Mouse (Mus musculus): ENCODE data around the gene Chil4. TPM values are rescaled to one million over a fixed set of nuclear protein-coding genes. Genes with fewer than 3 reads are reported as not detected.
"Not testable (repeated sequence)": the region's sequence is repeated elsewhere in the genome, so short reads cannot be mapped to it uniquely, and the experiment has no call there.

Gene Chil4
- not detected in 2 replicates for polyA plus RNA-seq (2016; fragmentation: Nextera tagmentation; extraction: Ambion mirVana)

GRCm38 (mm10) chr3:106219407-106219806, at the start of gene Chil4:
TSS of gene Chil4 (minus strand) at chr3:106219507.
- no peaks in the 10 kb centered on the region for H3K27me3 ChIP-seq

DNA sequence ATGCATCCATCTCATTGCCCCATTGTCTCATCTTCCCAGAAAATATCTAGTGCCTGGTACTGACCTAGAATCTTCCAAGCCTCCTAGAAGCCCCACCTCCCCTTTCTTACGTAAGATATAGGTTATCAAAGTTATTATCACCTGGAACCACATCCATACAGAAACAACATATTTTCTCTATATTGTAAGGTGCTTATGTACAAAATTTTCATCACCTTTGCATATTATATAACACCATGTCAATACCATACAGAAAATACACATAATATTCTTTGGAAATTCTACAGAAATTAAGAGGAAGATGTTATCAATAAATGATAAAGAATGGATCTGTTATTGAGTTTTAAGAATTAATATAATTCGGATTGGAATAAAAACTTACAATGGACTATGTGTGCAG, 46.5 kb upstream of the Chil4 start:
- no peak overlapping the region for H3K4me2 ChIP-seq (replicated peaks)
- H3K4me3 ChIP-seq = no peak overlapping the region
- H3K9ac ChIP-seq = no peak overlapping the region
- no peaks in the 10 kb centered on the region; the same call in 1 of the 2 replicates for H3K9me3 ChIP-seq (replicated peaks)
- H3K4me1 ChIP-seq = no peaks in the 10 kb centered on the region
- H3K27me3 ChIP-seq = no peaks in the 10 kb centered on the region
- H3K27ac ChIP-seq = no peak overlapping the region
- 83% methylated on average over 2 of the region's 2 CpGs for WGBS
- no peak for ATAC-seq (ENCODE audit: low FRiP score)
- H3K36me3 ChIP-seq = no peaks in the 10 kb centered on the region

More at GRCm38 (mm10) chr3:106219407-106219806, at the start of gene Chil4:
- no peaks in the 10 kb centered on the region for H3K4me1 ChIP-seq
- no peak for ATAC-seq (ENCODE audit: low FRiP score)
- H3K27ac ChIP-seq = no peak within 1 kb of the TSS
- no peak within 1 kb of the TSS for H3K9ac ChIP-seq
- no peak within 1 kb of the TSS for H3K4me2 ChIP-seq (replicated peaks)
- H3K4me3 ChIP-seq = no peak within 1 kb of the TSS
- H3K36me3 ChIP-seq = no peaks in the 10 kb centered on the region
- no peaks in the 10 kb centered on the region for H3K9me3 ChIP-seq (replicated peaks)
- WGBS = 93% methylated on average over 2 of the region's 2 CpGs

DNA sequence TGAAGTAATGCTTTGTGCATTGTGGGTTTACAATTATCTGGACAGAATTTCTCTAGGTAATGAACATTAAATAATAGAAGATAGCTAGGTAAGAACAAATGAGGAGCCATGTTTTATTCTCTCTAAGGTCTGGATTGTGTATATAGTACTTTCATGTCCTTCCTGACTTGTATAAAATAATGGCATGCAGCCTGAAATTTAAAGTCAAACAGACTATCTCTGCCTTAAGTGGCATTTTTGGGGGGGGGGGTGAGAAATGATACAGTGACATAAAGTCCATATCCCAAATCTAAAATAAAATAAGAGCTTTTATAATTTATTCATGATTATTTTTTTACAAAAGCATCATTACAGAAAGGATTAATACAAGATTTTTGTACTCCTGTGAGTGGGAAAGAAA, 45.5 kb upstream of the Chil4 start:
- Histone ChIP-seq H3K27me3 (no peaks in the 10 kb centered on the region), H3K4me2 (replicated peaks) (no peak overlapping the region), H3K4me3 (no peak overlapping the region), H3K36me3 (no peaks in the 10 kb centered on the region), H3K9me3 (replicated peaks) (no peaks in the 10 kb centered on the region; the same call in 1 of the 2 replicates), H3K9ac (no peak overlapping the region), H3K4me1 (no peaks in the 10 kb centered on the region), H3K27ac (no peak overlapping the region)
- no peak for ATAC-seq (ENCODE audit: low FRiP score)

- H3K9me3 ChIP-seq (replicated peaks) = peaks cover 25% of the 10 kb centered on the region
- not testable (repeated sequence) for ATAC-seq (ENCODE audit: low FRiP score); H3K4me3 ChIP-seq; H3K36me3 ChIP-seq; H3K27ac ChIP-seq; H3K4me2 ChIP-seq (replicated peaks); H3K4me1 ChIP-seq; H3K9ac ChIP-seq; H3K27me3 ChIP-seq
- 92% methylated on average over 11 of the region's 11 CpGs for WGBS
Observed at GRCm38 (mm10) chr3:106257076-106257475, 37.8 kb upstream of the Chil4 start.

DNA sequence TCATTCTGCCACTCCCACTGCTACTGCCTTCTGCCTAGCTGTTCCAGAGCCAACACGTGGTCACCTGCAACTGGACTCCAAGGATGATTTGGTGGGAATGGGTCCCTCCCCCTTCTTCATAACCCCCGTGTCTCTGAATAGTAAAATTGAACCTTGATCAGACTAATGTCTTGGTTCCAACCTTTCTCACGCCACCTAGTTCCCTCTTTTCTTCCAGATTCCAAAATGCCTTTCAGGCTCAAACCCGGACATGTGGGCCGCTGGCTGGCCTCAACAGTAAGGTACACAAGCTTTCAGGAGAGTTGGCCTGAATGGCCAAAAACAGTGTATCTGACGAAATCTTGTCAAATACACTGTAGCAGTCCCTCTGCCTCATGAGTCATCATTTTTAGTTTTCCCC, 33.4 kb upstream of the Chil4 start:
- no peaks in the 10 kb centered on the region for H3K27me3 ChIP-seq
- ATAC-seq (ENCODE audit: low FRiP score) = no peak
- peaks cover 30% of the 10 kb centered on the region for H3K9me3 ChIP-seq (replicated peaks)
- no peak overlapping the region for H3K27ac ChIP-seq
- 0 out of 2 replicates have a peak, but pooled peaks cover 3% of the 10 kb centered on the region for H3K4me1 ChIP-seq
- H3K4me2 ChIP-seq (replicated peaks) = no peak overlapping the region
- H3K4me3 ChIP-seq = no peak overlapping the region
- H3K9ac ChIP-seq = no peak overlapping the region
- H3K36me3 ChIP-seq = 0 out of 2 replicates have a peak, but pooled peaks cover 3% of the 10 kb centered on the region
- WGBS = 86% methylated on average over 6 of the region's 6 CpGs

DNA sequence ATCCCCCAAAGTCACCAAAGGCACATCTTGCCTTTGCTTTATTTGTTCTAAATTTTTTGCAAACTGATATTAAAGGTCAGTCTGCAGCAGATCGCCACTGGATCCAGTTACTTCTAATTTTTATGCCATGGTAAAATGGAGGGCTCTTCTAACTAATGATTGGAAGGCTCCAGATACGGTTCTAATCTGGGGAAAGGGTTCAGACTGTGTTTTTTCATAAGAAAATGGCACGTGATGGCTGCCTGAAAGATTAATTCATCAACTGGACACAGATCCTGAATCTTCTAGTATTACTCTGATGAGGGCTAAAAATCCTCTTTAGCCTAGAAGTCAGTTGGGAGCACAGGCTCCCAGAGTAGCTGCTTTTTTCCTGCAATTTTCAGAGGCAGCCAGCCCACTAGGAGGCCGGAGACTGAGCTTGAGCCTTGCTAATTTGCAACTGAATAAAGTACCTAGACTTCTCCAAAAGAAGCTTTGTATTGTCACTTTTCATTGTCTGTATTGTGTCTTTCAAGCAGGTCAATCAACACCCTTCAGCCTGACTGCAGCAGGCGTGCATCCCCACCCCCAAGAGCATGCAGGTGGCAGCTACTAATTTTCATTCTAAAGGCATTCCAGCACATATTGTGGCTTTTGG, 31.6 kb upstream of the Chil4 start:
- peaks cover 28% of the 10 kb centered on the region for H3K9me3 ChIP-seq (replicated peaks)
- H3K4me3 ChIP-seq; H3K27ac ChIP-seq; H3K4me1 ChIP-seq; H3K36me3 ChIP-seq; H3K4me2 ChIP-seq (replicated peaks); H3K27me3 ChIP-seq; H3K9ac ChIP-seq: not testable (repeated sequence)
- peak; percentile 68 for ATAC-seq (ENCODE audit: low FRiP score)
- WGBS = 36% methylated on average over 5 of the region's 5 CpGs

GRCm38 (mm10) chr3:106247369-106247768, 28.1 kb upstream of the Chil4 start:
- WGBS = 89% methylated on average over 9 of the region's 9 CpGs
- not testable (repeated sequence) for H3K27me3 ChIP-seq; H3K4me2 ChIP-seq (replicated peaks); H3K9ac ChIP-seq; H3K27ac ChIP-seq; H3K4me3 ChIP-seq; H3K4me1 ChIP-seq; ATAC-seq (ENCODE audit: low FRiP score); H3K36me3 ChIP-seq
- H3K9me3 ChIP-seq (replicated peaks) = peaks cover 15% of the 10 kb centered on the region

DNA sequence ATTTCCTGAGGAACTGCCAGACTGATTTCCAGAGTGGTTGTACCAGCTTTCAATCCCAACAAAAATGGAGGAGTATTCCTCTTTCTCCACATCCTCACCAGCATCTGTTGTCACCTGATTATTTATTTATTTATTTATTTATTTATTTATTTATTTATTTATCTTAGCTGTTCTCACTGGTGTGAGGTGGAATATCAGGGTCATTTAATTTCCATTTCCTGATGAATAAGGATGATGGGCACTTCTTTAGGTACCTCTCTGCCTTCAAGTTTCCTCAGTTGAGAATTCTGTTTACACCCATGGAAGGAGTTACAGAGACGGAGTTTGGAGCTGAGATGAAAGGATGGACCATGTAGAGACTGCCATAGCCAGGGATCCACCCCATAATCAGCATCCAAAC, 20.9 kb upstream of the Chil4 start:
- not testable (repeated sequence) for ATAC-seq (ENCODE audit: low FRiP score); H3K9ac ChIP-seq; H3K4me2 ChIP-seq (replicated peaks); H3K4me3 ChIP-seq; H3K4me1 ChIP-seq; H3K36me3 ChIP-seq; H3K27ac ChIP-seq; H3K27me3 ChIP-seq; H3K9me3 ChIP-seq (replicated peaks)
- WGBS = 91% methylated on average over 1 of the region's 1 CpGs

DNA sequence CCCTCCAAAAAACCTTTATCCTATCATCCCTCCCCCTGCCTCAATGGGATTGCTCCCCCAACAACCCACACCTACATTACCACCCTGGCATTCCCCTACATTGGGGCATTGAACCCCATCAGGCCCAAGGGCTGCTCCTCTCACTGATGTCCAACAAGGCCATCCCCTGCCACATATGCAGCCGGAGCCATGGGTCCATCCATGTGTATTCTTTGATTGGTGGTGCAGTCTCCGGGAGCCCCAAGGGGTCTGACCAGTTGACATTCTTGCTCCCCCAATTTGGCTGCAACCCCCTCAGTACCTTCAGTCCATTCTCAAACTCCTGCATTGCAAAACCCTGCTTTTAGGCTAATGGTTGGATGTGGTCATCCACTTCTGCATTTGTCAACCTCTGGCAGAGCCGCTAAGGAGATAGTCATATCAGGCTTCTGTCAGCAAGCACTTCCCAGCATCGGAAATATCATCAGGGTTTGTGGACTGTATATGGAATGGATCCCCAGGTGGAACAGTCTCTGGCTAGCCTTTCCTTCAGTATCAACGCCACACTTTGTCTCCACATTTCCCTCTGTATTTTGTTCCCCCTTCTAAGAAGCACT, 20.0 kb upstream of the Chil4 start:
- peak; percentile 35; the same call in 1 of the 2 replicates for ATAC-seq (ENCODE audit: low FRiP score)
- Histone ChIP-seq H3K27ac (no peak overlapping the region), H3K36me3 (no peaks in the 10 kb centered on the region), H3K4me3 (no peak overlapping the region), H3K27me3 (no peaks in the 10 kb centered on the region), H3K4me2 (replicated peaks) (no peak overlapping the region), H3K4me1 (no peaks in the 10 kb centered on the region), H3K9me3 (replicated peaks) (peaks cover 3% of the 10 kb centered on the region; the same call in 1 of the 2 replicates), H3K9ac (no peak overlapping the region)
- 94% methylated on average over 5 of the region's 5 CpGs for WGBS

GRCm38 (mm10) chr3:106223391-106223790, 4.1 kb upstream of the Chil4 start:
- not testable (repeated sequence) for H3K27ac ChIP-seq; H3K27me3 ChIP-seq; H3K4me3 ChIP-seq; H3K36me3 ChIP-seq; H3K4me2 ChIP-seq (replicated peaks); H3K9me3 ChIP-seq (replicated peaks); H3K4me1 ChIP-seq; ATAC-seq (ENCODE audit: low FRiP score); H3K9ac ChIP-seq
- WGBS = 79% methylated on average over 3 of the region's 3 CpGs

DNA sequence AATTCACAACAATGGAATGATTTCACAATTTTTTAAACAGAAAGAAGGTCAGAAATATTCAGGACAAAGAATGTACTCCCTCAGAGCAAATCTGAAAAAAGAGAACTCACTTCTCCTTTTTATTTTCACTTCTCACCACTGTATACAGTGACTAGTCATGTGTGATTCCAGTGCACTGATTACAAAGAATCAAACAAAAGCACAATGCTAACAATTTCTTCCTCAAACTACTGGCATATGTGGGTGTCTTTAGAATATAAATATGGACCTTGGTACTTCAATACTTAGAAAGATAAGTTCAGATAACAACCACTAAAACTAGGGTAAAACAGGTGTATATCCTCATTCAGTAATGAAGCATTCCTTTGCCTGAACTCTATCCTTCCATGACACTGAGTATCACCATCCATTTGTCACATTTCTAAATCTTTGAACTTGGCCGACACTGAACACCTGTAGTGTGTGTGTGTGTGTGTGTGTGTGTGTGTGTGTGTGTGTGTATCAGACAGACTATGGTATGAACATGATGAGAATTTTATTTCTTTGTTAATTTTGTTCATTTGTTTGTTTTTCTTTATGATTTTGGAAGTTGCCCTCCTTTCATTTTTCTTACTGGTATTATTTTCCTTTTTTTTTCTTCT, 2.4 kb upstream of the Chil4 start:
- H3K27me3 ChIP-seq = no peaks in the 10 kb centered on the region
- WGBS = 85% methylated on average over 1 of the region's 1 CpGs
- no peak overlapping the region for H3K9ac ChIP-seq
- no peaks in the 10 kb centered on the region for H3K9me3 ChIP-seq (replicated peaks)
- no peak overlapping the region for H3K4me3 ChIP-seq
- H3K4me1 ChIP-seq = no peaks in the 10 kb centered on the region
- no peak overlapping the region for H3K27ac ChIP-seq
- no peak overlapping the region for H3K4me2 ChIP-seq (replicated peaks)
- ATAC-seq (ENCODE audit: low FRiP score) = no peak
- no peaks in the 10 kb centered on the region for H3K36me3 ChIP-seq

- not testable (repeated sequence) for H3K27ac ChIP-seq; H3K4me1 ChIP-seq; H3K36me3 ChIP-seq; H3K27me3 ChIP-seq; H3K4me3 ChIP-seq; H3K9me3 ChIP-seq (replicated peaks); H3K4me2 ChIP-seq (replicated peaks); ATAC-seq (ENCODE audit: low FRiP score); H3K9ac ChIP-seq
- 87% methylated on average over 4 of the region's 4 CpGs for WGBS
Observed at GRCm38 (mm10) chr3:106218284-106218954, 888 bp downstream of the Chil4 start.

Measured in hindbrain, embryonic 12.5 days (tissue).